Mouse (Mus musculus): ENCODE measurements around the gene Myl6b. TPM values are rescaled to one million over a fixed set of nuclear protein-coding genes. Genes with fewer than 3 reads are reported as not detected.
"Not testable (repeated sequence)": the region's sequence is repeated elsewhere in the genome, so short reads cannot be mapped to it uniquely, and the experiment has no call there.

Gene Myl6b
- polyA plus RNA-seq, 1 experiment from 2014 or later: 3.3 TPM

DNA sequence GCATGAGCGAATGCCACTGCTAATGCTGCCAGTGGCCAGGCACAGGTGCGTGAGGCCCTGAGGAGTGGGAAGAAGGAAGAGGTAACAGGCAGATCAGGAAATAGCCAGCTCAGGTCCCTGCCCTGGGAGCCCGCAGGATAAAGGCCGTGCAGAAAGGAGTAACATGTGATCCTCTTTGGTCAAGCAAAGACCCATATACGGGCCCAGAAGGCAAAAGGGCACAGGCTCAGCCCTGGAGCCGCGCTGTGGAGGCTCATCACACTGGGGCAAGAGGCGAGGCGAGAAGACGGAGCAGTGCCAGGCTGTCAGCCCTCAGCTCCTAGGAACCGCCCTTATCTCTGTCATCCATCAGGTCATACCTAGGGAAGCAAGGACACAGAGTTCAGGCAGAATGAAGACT lies 11.8 kb upstream of the Myl6b start:
- Histone ChIP-seq H3K4me3 (no peak overlapping the region), H3K27ac (no peak overlapping the region), H3K4me1 (no peaks in the 10 kb centered on the region), H3K27me3 (ENCODE audit: low read depth, poor library complexity, severe bottlenecking) (peaks cover 23% of the 10 kb centered on the region), H3K36me3 (peaks cover 5% of the 10 kb centered on the region; the same call in 1 of the 2 replicates), H3K9me3 (replicated peaks) (no peaks in the 10 kb centered on the region)
- no peak for DNase-seq (ENCODE audit: low spot score)
- WGBS: 83% methylated on average over 11 of the region's 11 CpGs

DNA sequence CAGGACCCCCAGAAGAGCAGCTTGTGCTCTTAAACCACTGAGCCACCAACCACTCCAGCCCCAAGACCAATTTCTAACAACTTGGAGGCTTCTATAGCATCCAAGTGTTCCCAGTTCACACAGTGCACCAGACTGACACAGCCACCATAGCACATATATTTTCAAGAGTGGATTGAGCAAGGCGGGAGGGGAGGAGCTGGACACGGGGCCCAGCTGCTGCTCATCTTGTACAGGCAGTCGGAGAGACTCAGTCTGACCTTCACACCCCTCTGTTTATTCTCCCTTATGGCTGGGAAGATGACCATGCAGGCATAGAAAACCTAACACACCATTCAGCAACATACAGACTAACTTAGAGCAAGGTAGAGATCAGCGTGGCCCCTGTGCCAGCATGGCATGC lies 11.3 kb upstream of the Myl6b start:
- Histone ChIP-seq H3K27me3 (ENCODE audit: low read depth, poor library complexity, severe bottlenecking) (peaks cover 18% of the 10 kb centered on the region), H3K4me1 (no peaks in the 10 kb centered on the region), H3K36me3 (peaks cover 3% of the 10 kb centered on the region; the same call in 1 of the 2 replicates), H3K4me3 (no peak overlapping the region), H3K9me3 (replicated peaks) (no peaks in the 10 kb centered on the region), H3K27ac (no peak overlapping the region)
- 81% methylated on average over 4 of the region's 4 CpGs for WGBS
- no peak for DNase-seq (ENCODE audit: low spot score)

DNA sequence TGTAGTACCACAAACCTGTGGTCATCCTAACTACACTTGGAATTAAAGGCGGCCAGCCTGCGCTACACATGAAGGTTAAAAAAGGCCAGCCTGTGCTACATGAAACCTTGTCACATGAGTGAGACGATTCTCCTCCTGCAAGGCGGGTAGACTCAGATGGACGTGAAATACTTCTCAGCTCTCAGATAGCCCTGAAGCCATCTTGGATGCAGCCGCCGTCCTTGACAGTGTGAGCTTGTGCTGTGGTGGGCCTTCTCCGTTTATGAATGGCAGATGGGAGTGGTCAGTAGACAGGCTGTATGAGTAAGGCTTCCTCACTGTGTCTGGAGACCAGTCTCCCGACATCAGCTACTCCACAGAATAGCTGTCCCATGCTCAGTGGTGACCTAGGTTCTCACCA lies 10.7 kb upstream of the Myl6b start:
- 89% methylated on average over 9 of the region's 9 CpGs for WGBS
- peaks cover 17% of the 10 kb centered on the region; the same call in 1 of the 2 replicates for H3K27me3 ChIP-seq (ENCODE audit: low read depth, poor library complexity, severe bottlenecking)
- no peak overlapping the region for H3K27ac ChIP-seq
- H3K4me3 ChIP-seq: no peak overlapping the region
- no peaks in the 10 kb centered on the region for H3K9me3 ChIP-seq (replicated peaks)
- 0 out of 2 replicates have a peak, but pooled peaks cover 2% of the 10 kb centered on the region for H3K36me3 ChIP-seq
- peak; percentile 26 for DNase-seq (ENCODE audit: low spot score)
- H3K4me1 ChIP-seq: no peaks in the 10 kb centered on the region

DNA sequence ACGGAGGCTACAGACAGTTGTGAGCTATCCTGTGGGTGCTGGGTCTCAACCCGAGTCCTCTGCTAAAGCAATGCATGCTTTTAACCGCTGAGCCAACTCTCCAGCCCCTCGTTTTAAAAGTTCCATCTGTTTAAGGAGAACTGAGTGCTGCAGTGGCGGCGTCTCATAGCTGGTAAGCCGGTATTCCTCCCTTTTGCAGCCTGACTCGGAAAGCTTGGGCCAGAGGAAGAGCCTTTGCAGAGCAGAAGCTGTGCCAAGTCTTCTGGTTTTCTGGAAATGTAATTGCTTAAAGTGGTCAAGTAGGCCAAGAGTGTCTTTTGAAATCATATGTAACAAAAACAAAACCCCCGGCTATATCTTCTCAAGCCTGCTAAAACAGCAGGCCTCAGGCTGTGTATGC lies 9.8 kb upstream of the Myl6b start:
- H3K36me3 ChIP-seq: 0 out of 2 replicates have a peak, but pooled peaks cover 2% of the 10 kb centered on the region
- no peaks in the 10 kb centered on the region for H3K9me3 ChIP-seq (replicated peaks)
- H3K4me3 ChIP-seq: no peak overlapping the region
- H3K4me1 ChIP-seq: no peaks in the 10 kb centered on the region
- H3K27me3 ChIP-seq (ENCODE audit: low read depth, poor library complexity, severe bottlenecking): peaks cover 11% of the 10 kb centered on the region; the same call in 1 of the 2 replicates
- no peak overlapping the region for H3K27ac ChIP-seq
- WGBS: 82% methylated on average over 9 of the region's 9 CpGs
- no peak for DNase-seq (ENCODE audit: low spot score)

DNA sequence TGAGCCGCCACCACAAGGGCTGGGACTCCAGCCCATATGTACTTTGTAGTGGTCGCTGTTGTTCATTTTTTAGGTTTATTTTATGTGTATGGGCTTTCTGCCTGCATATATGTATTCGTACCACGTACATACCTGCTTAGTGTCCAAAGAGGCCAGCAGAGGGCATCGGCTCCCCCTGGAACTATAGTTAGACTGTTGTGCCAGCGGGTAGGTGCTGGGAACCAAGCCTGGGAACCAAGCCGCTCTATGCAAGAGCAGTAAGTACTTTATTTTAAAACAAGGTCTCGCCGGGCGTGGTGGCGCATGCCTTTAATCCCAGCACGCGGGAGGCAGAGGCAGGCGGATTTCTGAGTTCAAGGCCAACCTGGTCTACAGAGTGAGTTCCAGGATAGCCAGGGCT lies 7.5 kb upstream of the Myl6b start:
- Histone ChIP-seq H3K27me3 (ENCODE audit: low read depth, poor library complexity, severe bottlenecking) (no peaks in the 10 kb centered on the region), H3K4me3 (no peak overlapping the region), H3K9me3 (replicated peaks) (no peaks in the 10 kb centered on the region), H3K27ac (no peak overlapping the region), H3K36me3 (0 out of 2 replicates have a peak, but pooled peaks cover 5% of the 10 kb centered on the region), H3K4me1 (no peaks in the 10 kb centered on the region)
- 94% methylated on average over 14 of the region's 14 CpGs for WGBS
- DNase-seq (ENCODE audit: low spot score): no peak

DNA sequence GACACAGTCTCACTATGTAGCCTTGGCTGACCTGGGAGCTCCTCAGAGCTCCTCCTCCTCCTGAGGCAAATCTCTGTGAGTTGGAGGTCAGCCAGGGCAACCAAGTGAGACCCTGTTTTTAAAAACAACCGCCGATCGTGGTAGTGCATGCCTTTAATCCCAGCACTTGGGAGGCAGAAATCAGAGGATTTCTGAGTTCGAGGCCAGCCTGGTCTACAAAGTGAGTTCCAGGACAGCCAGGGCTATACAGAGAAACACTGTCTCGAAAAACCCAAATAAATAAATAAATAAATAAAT lies 6.8 kb upstream of the Myl6b start:
- 95% methylated on average over 5 of the region's 5 CpGs for WGBS
- not testable (repeated sequence) for H3K4me3 ChIP-seq; H3K27ac ChIP-seq; H3K27me3 ChIP-seq (ENCODE audit: low read depth, poor library complexity, severe bottlenecking); H3K9me3 ChIP-seq (replicated peaks); H3K36me3 ChIP-seq; H3K4me1 ChIP-seq; DNase-seq (ENCODE audit: low spot score)

DNA sequence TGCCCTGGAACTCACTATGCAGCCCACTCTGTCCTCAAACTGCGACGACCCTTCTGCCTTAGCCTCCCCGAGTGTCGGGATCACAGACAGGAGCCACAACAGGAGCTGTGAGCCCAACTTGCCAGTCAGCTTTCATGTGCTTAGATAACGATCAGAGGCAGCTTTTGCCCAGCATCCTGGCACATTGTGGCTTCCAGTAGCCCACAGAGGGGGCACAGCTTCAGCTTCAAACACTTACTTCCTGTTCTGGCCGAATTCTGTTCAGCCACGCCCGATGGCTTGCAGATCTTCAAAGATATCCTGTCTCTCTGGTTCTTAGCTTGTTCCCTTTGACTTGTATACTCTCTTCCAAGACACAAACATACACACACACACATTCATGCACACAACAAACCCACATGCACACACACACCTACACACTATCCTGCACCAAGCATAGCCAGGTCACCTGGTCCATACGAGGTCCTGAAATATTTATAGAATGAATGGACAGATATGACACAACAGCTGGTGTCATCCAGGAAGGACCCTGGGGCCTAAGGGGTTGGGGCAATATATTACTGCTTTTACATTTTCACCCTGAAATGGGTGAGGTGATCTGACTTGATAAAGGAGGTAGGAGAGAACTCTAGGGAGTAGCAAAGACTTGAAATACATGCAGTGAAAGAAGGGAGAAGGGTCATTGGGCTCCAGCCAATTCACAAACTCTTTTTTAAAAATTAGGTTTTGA lies 6.3 kb upstream of the Myl6b start:
- 80% methylated on average over 9 of the region's 9 CpGs for WGBS
- no peak overlapping the region for H3K27ac ChIP-seq
- H3K36me3 ChIP-seq: 0 out of 2 replicates have a peak, but pooled peaks cover 3% of the 10 kb centered on the region

DNA sequence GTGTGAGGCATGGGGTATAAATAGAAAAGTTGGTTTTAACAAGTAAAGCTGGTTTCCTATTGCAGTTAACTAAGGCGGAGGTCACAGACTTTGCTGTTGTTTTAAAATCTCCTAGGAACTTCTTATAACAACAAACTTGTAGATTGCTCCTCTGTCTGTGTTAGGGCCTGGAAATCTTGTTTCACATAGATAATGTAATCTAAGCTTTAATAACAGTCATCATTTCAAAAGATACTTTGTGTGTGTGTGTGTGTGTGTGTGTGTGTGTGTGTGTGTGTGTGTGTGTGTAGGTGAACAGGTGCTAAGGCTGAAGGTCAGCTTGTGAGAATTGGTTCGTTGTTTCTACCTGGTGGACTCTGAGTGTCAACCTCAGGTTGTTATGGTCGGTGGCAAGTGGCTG lies 5.5 kb upstream of the Myl6b start:
- no peak for DNase-seq (ENCODE audit: low spot score)
- WGBS: 88% methylated on average over 3 of the region's 3 CpGs
- no peaks in the 10 kb centered on the region for H3K27me3 ChIP-seq (ENCODE audit: low read depth, poor library complexity, severe bottlenecking)
- peaks cover 6% of the 10 kb centered on the region for H3K4me1 ChIP-seq
- no peak overlapping the region for H3K4me3 ChIP-seq
- no peak overlapping the region for H3K27ac ChIP-seq
- 0 out of 2 replicates have a peak, but pooled peaks cover 3% of the 10 kb centered on the region for H3K36me3 ChIP-seq
- H3K9me3 ChIP-seq (replicated peaks): no peaks in the 10 kb centered on the region

More for the DNA sequence above, 6.3 kb upstream of the Myl6b start:
- Histone ChIP-seq H3K4me1 (no peaks in the 10 kb centered on the region), H3K4me3 (no peak overlapping the region), H3K27me3 (ENCODE audit: low read depth, poor library complexity, severe bottlenecking) (no peaks in the 10 kb centered on the region), H3K9me3 (replicated peaks) (no peaks in the 10 kb centered on the region)
- no peak for DNase-seq (ENCODE audit: low spot score)

DNA sequence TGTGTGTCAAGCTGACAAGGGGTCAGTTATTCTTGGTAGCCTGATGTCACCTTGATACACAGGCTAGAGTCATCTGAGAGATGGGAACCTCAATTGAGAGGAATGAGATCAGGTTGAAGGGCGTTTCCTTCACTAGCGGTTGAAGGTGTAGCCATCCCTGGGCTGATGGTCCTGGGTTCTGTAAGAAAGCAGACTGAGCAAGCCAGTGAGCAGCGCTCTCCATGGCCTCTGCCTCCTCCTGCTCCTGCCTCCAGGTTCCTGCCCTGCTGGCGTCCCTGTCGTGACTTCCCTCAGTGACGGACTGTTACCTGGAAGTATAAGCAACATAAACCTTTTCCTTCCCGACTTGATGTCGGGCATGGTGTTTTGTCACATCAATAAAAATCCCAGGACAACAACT lies 5.0 kb upstream of the Myl6b start:
- WGBS: 79% methylated on average over 8 of the region's 8 CpGs
- no peak overlapping the region for H3K27ac ChIP-seq
- DNase-seq (ENCODE audit: low spot score): no peak
- 0 out of 2 replicates have a peak, but pooled peaks cover 3% of the 10 kb centered on the region for H3K36me3 ChIP-seq
- H3K4me1 ChIP-seq: peaks cover 6% of the 10 kb centered on the region
- H3K27me3 ChIP-seq (ENCODE audit: low read depth, poor library complexity, severe bottlenecking): no peaks in the 10 kb centered on the region
- H3K9me3 ChIP-seq (replicated peaks): no peaks in the 10 kb centered on the region
- no peak overlapping the region for H3K4me3 ChIP-seq

DNA sequence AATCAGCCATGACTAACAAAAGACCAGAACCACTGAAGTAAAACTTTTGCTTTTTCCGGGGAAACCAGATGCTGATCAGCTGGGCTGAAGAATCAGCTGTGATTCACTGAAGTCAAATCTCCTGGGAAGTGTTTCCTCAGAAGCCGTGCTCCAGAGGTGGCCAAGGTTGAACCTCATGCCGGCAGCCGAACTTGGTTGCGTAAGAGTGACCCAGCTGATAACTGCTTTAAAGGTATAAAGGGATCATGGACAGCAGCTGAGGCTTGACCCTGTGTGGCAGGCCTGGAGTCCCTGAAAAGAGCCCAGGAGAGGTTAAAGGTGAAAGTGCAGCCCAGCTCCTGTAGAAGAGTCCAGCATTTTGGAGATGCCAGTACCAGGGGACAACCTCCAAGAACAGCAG lies 3.9 kb upstream of the Myl6b start:
- Histone ChIP-seq H3K4me3 (no peak overlapping the region), H3K9me3 (replicated peaks) (no peaks in the 10 kb centered on the region), H3K27me3 (ENCODE audit: low read depth, poor library complexity, severe bottlenecking) (no peaks in the 10 kb centered on the region), H3K4me1 (peaks cover 14% of the 10 kb centered on the region), H3K36me3 (0 out of 2 replicates have a peak, but pooled peaks cover 3% of the 10 kb centered on the region), H3K27ac (no peak overlapping the region)
- WGBS: 77% methylated on average over 5 of the region's 5 CpGs
- DNase-seq (ENCODE audit: low spot score): no peak

DNA sequence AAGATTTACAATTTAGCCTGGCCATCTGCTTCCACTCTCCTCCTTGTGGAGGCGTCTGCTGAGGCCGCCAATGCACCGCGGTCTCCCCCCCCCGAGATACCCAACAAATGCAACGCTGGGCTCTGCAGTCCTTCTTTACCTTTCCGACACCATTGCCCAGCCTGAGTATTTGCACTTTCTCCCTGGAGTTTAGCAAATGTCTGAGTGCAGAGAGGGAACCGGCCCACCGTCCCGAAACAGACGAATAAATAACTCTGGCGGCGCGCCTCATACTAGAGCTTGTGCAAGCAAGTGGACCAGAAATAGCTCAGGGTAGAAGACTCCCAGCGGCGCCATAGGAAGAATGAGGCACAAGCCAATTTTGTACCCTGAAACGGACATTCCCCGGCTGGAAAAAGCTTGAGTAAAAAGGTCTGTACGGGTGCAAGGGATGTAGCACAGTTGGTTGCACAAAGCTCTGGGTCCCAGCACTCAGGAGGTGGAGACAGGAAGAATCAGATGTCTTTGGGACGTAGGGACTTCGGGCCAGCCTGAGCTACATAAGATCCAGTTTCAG lies 709 bp upstream of the Myl6b start:
- H3K27ac ChIP-seq: peak overlapping the region; percentile 85
- 0 out of 2 replicates have a peak, but pooled peaks cover 3% of the 10 kb centered on the region for H3K36me3 ChIP-seq
- WGBS: 2% methylated on average over 21 of the region's 21 CpGs
- peak; percentile 75 for DNase-seq (ENCODE audit: low spot score)
- peaks cover 7% of the 10 kb centered on the region for H3K27me3 ChIP-seq (ENCODE audit: low read depth, poor library complexity, severe bottlenecking)
- no peaks in the 10 kb centered on the region for H3K9me3 ChIP-seq (replicated peaks)
- peak overlapping the region; percentile 65 for H3K4me3 ChIP-seq
- peaks cover 33% of the 10 kb centered on the region for H3K4me1 ChIP-seq

DNA sequence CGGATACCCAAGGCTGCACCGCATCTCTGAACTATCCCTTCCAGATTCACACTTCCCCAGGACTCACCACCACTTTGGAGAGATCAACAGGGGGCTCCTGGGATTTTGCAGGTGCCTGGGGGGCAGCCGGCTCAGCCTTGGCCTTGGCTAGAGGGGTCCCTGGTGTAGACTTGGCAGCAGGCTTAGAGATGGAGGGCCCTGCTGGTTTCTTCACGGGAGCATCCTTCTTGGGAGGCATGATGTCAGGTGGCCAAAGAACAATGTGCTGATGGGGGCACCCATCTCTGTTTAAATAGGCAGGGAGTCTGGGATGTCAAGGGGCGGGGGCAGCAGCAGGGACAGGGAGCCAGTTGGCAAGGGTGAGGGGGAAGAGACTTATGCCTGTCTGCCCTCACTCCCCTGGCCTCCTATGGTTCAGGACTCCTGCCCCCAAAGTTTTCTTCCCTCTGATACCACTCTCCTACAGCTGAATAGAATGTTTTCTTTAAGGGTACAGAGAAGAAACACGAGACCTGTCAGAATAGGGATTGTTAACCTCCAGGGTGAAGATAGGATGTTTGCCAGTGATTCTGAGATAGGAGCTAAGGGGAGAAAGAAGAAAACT lies 1.2 kb downstream of the Myl6b start:
- H3K9me3 ChIP-seq (replicated peaks): no peaks in the 10 kb centered on the region
- H3K27me3 ChIP-seq (ENCODE audit: low read depth, poor library complexity, severe bottlenecking): peaks cover 7% of the 10 kb centered on the region
- H3K4me3 ChIP-seq: peak overlapping the region; percentile 14; the same call in 1 of the 2 replicates
- 45% methylated on average over 6 of the region's 6 CpGs for WGBS
- DNase-seq (ENCODE audit: low spot score): no peak
- peaks cover 2% of the 10 kb centered on the region; the same call in 1 of the 2 replicates for H3K36me3 ChIP-seq
- H3K4me1 ChIP-seq: peaks cover 40% of the 10 kb centered on the region
- no peak overlapping the region for H3K27ac ChIP-seq

DNA sequence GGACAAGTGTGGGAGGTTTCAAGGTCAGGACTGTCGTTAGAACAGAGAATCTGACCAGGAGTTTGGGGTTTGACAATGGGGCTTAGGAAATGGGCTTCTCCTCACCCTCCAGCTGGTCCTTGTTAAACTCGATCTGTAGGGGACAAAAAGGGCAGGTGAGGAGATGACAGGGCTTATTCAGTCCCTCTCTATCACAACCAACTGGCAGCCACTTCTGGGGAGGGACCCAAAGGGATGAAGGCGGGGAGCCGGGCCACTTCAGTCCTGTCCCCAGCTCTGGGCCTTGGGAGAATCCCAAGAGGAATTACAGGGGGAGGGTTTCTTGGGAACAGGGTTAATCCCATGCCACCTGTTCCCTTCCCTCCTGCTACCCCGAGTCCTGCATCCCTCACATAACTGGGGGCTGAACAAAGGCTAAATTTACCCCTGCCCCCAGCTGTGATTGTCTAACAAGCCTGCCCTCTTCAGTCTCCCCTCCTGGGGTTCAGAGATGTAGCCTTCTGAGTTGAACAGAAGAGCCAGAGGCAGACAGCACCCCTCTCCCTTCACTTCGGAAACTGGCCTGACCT lies 1.9 kb downstream of the Myl6b start:
- Histone ChIP-seq H3K36me3 (peaks cover 9% of the 10 kb centered on the region), H3K4me1 (peaks cover 46% of the 10 kb centered on the region), H3K9me3 (replicated peaks) (no peaks in the 10 kb centered on the region), H3K4me3 (peak overlapping the region; percentile 14; the same call in 1 of the 2 replicates), H3K27me3 (ENCODE audit: low read depth, poor library complexity, severe bottlenecking) (peaks cover 7% of the 10 kb centered on the region), H3K27ac (no peak overlapping the region)
- WGBS: 43% methylated on average over 6 of the region's 6 CpGs
- DNase-seq (ENCODE audit: low spot score): no peak

Data from limb, embryonic 10.5 days (tissue).